Mouse (Mus musculus) G1E (cell line): ENCODE results near the gene Fermt2. TPM values are rescaled to one million over a fixed set of nuclear protein-coding genes. Genes with fewer than 3 reads are reported as not detected.

Experiments
- ATAC-seq: 2 replicates; pipeline ENCODE4 v1.8.0; 2016; ENCODE audit warnings: mild to moderate bottlenecking; ENCODE audit not compliant: insufficient number of reproducible peaks, poor library complexity, low FRiP score, severe bottlenecking; ENCODE audit errors: extremely low read depth
- DNase-seq: peaks from one replicate; pipeline ENCODE4 v3.0.0; 2012; ENCODE audit warnings: low spot score
- H3K27me3 ChIP-seq: 2 replicates; pipeline ENCODE4 v1.6.1; 2012; ENCODE audit warnings: mild to moderate bottlenecking, low read length, inconsistent platforms; ENCODE audit not compliant: insufficient read depth
- H3K36me3 ChIP-seq: replicated peaks from 2 replicates; pipeline ENCODE3; 2012; ENCODE audit warnings: mild to moderate bottlenecking, inconsistent platforms
- H3K4me1 ChIP-seq: 2 replicates; pipeline ENCODE4 v1.6.1; 2012; ENCODE audit warnings: low read depth, low read length, inconsistent platforms, mixed read lengths; ENCODE audit not compliant: insufficient read depth
- H3K4me3 ChIP-seq: 2 replicates; pipeline ENCODE4 v1.5.1; 2012; ENCODE audit warnings: low read depth, mild to moderate bottlenecking, inconsistent platforms, low read length, moderate library complexity, mixed read lengths
- H3K9me3 ChIP-seq: replicated peaks from 2 replicates; pipeline ENCODE4 v1.6.1; 2012; ENCODE audit warnings: inconsistent platforms
- CTCF ChIP-seq: IDR thresholded peaks from 2 replicates; pipeline ENCODE4 v1.5.1; 2012; ENCODE audit warnings: low read depth, low read length, inconsistent platforms, mixed read lengths
- GATA1 ChIP-seq: IDR thresholded peaks from 2 replicates; pipeline ENCODE4 v1.6.1; 2012; ENCODE audit warnings: borderline replicate concordance, low read length, inconsistent platforms, mixed read lengths
- GATA2 ChIP-seq: IDR thresholded peaks from 2 replicates; pipeline ENCODE4 v1.6.1; 2012; ENCODE audit warnings: low read depth, low read length, inconsistent platforms, borderline replicate concordance
- POLR2AphosphoS5 ChIP-seq: IDR thresholded peaks from 2 replicates; pipeline ENCODE4 v1.6.1; 2012; ENCODE audit warnings: low read depth, low read length, inconsistent platforms; ENCODE audit not compliant: insufficient replicate concordance
- TAL1 ChIP-seq: conservative IDR thresholded peaks from 2 replicates; pipeline ENCODE4 v1.6.1; 2012; ENCODE audit warnings: low read depth, low read length, inconsistent platforms, mixed read lengths
- polyA plus RNA-seq: library from polyadenylated mRNA; stranded (reverse); fragments of >175 nt; gene quantifications from 2 replicates; pipeline ENCODE4 v1.2.3, GENCODE M21; 2012
- total RNA-seq, 2 experiments: library from RNA; stranded (forward) in 1 of 2; stranded (reverse) in 1 of 2; fragments of 200-1000 nt in 1 of 2; fragments of >200 nt in 1 of 2; fragmentation: Nextera tagmentation in 1 of 2; gene quantifications; 2 replicates each; pipeline ENCODE4 v1.2.3; 2014 to 2017

Gene Fermt2
- total and polyA plus RNA-seq, 3 experiments, result 0.60 TPM; not detected in 2

DNA sequence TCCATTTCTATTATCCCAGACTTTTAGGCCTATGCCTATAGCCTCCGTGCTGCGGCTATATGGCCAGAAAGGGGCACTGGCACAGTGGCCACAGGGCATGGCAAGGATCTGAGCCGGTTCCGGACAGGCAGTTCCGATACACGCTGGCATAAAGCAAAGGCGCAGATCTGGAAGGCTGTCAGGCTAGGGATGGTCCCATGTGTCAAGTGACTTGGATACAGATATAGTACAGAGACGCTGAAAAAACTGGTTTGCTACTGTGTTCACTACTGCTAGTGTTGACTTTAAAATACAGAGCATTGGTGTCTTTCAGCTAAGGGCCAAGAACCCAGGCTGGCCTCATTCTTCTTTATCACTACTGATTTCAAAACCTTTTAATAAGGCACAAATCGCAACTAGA is 72.9 kb downstream of the Fermt2 start:
- Histone ChIP-seq H3K4me1 (peaks cover 69% of the 10 kb centered on the region), H3K4me3 (peak overlapping the region; percentile 39; the same call in 1 of the 2 replicates), H3K36me3 (no peaks in the 10 kb centered on the region), H3K9me3 (no peaks in the 10 kb centered on the region), H3K27me3 (no peaks in the 10 kb centered on the region)
- no peak for ATAC-seq
- TF ChIP-seq GATA1 (no peak), GATA2 (no peak), CTCF (no peak), POLR2AphosphoS5 (no peak), TAL1 (no peak)
- no peak for DNase-seq

- Histone ChIP-seq H3K4me1 (peaks cover 74% of the 10 kb centered on the region), H3K36me3 (no peaks in the 10 kb centered on the region), H3K9me3 (no peaks in the 10 kb centered on the region), H3K27me3 (no peaks in the 10 kb centered on the region), H3K4me3 (no peak overlapping the region)
- DNase-seq (no peak), ATAC-seq (peak; percentile 62)
- no peak for TF ChIP-seq CTCF
- no peak for TF ChIP-seq GATA2
- no peak for TF ChIP-seq POLR2AphosphoS5
- TF ChIP-seq TAL1, result no peak
- TF ChIP-seq GATA1, result no peak
Observed at GRCm38 (mm10) chr14:45456502-45456846, 73.4 kb downstream of the Fermt2 start.

DNA sequence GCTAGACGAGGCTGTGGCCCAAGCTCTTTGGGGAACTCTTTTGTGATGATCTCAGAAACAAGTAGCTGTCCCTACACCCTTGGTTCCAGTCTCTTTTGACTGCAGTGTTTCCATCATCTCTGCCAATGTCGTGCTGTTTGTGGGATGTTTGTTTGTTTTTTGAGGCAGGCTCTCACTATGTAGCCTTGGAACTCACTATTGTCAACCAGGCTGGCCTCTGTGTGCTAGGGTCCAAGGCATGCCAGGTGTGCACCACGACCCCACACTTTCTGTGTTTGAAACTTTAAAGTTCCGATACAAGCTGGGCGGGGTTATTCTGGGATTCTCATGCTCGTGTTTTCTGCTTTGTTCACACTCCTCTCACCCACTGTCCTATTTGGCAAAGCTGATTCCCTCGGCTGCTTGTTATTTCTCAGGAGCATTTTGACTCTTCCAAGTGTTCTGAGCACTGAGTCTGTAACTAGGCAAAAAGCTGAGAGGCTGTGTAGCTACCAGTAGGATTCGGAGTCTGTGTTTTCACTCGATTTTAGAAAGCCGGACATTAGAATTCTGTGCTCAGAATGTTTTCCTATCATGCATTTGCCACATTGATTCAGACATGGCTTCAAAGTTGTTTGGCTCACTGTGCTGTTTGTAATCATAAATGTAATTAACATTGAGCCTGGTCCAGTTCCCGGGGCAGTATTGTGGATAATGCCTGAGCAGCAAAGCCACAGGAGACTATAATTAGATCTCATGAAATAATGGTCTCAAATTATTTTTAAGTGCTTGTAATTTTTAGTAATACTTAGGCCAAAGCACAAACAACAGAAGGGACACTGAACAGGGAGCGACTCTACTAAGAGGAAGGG is 74.0 kb downstream of the Fermt2 start:
- TF ChIP-seq CTCF (no peak), GATA2 (no peak), POLR2AphosphoS5 (no peak), GATA1 (no peak), TAL1 (no peak)
- Histone ChIP-seq H3K27me3 (no peaks in the 10 kb centered on the region), H3K9me3 (no peaks in the 10 kb centered on the region), H3K4me1 (peaks cover 79% of the 10 kb centered on the region), H3K36me3 (no peaks in the 10 kb centered on the region), H3K4me3 (no peak overlapping the region)
- ATAC-seq (no peak), DNase-seq (no peak)

GRCm38 (mm10) chr14:45453538-45454233 is 76.2 kb downstream of the Fermt2 start:
- Histone ChIP-seq H3K27me3 (no peaks in the 10 kb centered on the region), H3K4me3 (no peak overlapping the region), H3K36me3 (no peaks in the 10 kb centered on the region), H3K9me3 (no peaks in the 10 kb centered on the region), H3K4me1 (peaks cover 79% of the 10 kb centered on the region)
- TF ChIP-seq GATA1, result no peak
- TF ChIP-seq POLR2AphosphoS5, result no peak
- TF ChIP-seq GATA2, result no peak
- no peak for TF ChIP-seq TAL1
- no peak for TF ChIP-seq CTCF
- no peak for DNase-seq
- no peak for ATAC-seq

DNA sequence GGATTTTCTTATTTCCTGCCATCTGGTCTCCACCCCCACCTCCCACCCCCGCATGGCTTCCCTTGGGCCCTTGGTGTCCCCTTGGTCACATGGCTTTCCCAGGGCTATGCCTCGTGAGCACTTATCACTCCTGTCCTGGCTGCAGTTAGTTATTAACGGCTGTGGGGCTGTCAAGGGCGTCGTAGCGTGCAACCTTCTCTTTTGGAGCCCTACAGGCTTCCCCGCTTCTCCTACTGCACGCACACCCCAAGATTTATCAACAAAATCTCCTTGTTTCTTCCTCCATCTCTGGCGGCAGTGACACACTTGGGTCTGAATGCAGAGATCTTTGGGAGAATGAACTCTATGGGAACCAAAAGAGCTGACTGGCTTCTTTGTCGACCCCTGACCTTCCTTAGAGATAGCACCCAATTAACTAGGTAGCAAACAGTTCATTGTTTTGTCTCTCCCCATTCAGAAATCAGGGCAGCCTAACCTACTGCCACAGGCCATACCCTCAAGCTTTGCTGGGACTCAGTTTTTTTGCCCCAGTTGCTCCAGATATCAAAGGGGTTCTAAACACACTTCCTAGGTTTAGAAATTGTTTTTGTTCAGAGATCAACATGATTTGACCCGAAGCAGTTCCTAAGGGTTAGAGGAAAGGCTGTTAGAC is 76.9 kb downstream of the Fermt2 start:
- Histone ChIP-seq H3K9me3 (no peaks in the 10 kb centered on the region), H3K4me3 (no peak overlapping the region; the same call in 1 of the 2 replicates), H3K4me1 (peaks cover 74% of the 10 kb centered on the region), H3K27me3 (no peaks in the 10 kb centered on the region), H3K36me3 (no peaks in the 10 kb centered on the region)
- TF ChIP-seq GATA2 (no peak), CTCF (no peak)
- DNase-seq, result peak; percentile 55
- peak; percentile 86 for ATAC-seq

DNA sequence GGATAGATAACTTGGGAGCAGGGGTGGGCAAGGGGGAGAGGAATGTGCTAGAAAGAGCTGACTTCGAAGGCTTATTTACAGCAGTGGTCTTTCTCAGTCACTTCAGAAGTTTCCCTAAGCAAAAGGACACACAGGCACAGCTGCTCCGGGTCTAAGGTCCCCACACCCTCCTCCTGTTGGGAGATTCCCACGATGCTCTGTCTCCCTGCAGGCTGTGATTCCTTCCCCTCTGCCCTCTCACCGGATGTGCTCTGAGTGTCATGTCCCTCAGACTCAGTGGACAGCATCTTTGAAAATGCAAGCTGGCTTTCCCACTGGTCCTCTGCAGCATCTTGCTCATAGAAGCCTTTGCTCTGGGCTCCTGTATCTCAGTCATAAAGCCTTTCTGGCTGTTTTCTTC is 77.8 kb downstream of the Fermt2 start:
- Histone ChIP-seq H3K27me3 (no peaks in the 10 kb centered on the region), H3K4me3 (no peak overlapping the region; the same call in 1 of the 2 replicates), H3K9me3 (no peaks in the 10 kb centered on the region), H3K4me1 (peaks cover 75% of the 10 kb centered on the region), H3K36me3 (no peaks in the 10 kb centered on the region)
- TF ChIP-seq GATA2 (no peak), GATA1 (no peak), POLR2AphosphoS5 (no peak), CTCF (no peak), TAL1 (no peak)
- DNase-seq (no peak), ATAC-seq (no peak)
